Mouse (Mus musculus): ENCODE results near the gene Tfeb.

The Tfeb gene

GRCm38 (mm10) chr17:47754246-47754645 lies 17.4 kb downstream of the Tfeb start:
- peak; percentile 68 to 78 for DNase-seq (ENCODE audit: low spot score in 2 of 2)

- no peak for DNase-seq (ENCODE audit: low spot score in 2 of 2)
Measured at GRCm38 (mm10) chr17:47756366-47756765, 19.5 kb downstream of the Tfeb start.

GRCm38 (mm10) chr17:47757056-47757610 lies 20.3 kb downstream of the Tfeb start:
- no peak for DNase-seq (ENCODE audit: low spot score in 2 of 2)

GRCm38 (mm10) chr17:47759702-47760410 lies 23.0 kb downstream of the Tfeb start:
- no peak for DNase-seq (ENCODE audit: low spot score in 2 of 2)

- no peak for DNase-seq (ENCODE audit: low spot score in 2 of 2)
Measured at GRCm38 (mm10) chr17:47762028-47762427, 25.2 kb downstream of the Tfeb start.

GRCm38 (mm10) chr17:47762518-47763340 lies 25.9 kb downstream of the Tfeb start:
- no peak for DNase-seq (ENCODE audit: low spot score in 2 of 2)

- DNase-seq (ENCODE audit: low spot score in 2 of 2): no peak
Measured at GRCm38 (mm10) chr17:47765986-47766385, 29.2 kb downstream of the Tfeb start.

GRCm38 (mm10) chr17:47766407-47767043 lies 29.7 kb downstream of the Tfeb start:
- no peak for DNase-seq (ENCODE audit: low spot score in 2 of 2)

- no peak for DNase-seq (ENCODE audit: low spot score in 2 of 2)
Measured at GRCm38 (mm10) chr17:47767081-47767455, 30.2 kb downstream of the Tfeb start.

- DNase-seq (ENCODE audit: low spot score in 2 of 2): no peak
Measured at GRCm38 (mm10) chr17:47767456-47768141, 30.8 kb downstream of the Tfeb start.

GRCm38 (mm10) chr17:47768707-47769276 lies 32.0 kb downstream of the Tfeb start:
- DNase-seq (ENCODE audit: low spot score in 2 of 2): peak; percentile 77 to 86

- DNase-seq (ENCODE audit: low spot score in 2 of 2): no peak
Measured at GRCm38 (mm10) chr17:47769389-47770299, 32.8 kb downstream of the Tfeb start.

- no peak for DNase-seq (ENCODE audit: low spot score in 2 of 2)
Measured at GRCm38 (mm10) chr17:47773604-47774003, 36.8 kb downstream of the Tfeb start.

GRCm38 (mm10) chr17:47777141-47777540 lies 40.3 kb downstream of the Tfeb start:
- DNase-seq (ENCODE audit: low spot score in 2 of 2): no peak

- DNase-seq (ENCODE audit: low spot score in 2 of 2): no peak
Measured at GRCm38 (mm10) chr17:47780470-47780869, 43.6 kb downstream of the Tfeb start.

- no peak for DNase-seq (ENCODE audit: low spot score in 2 of 2)
Measured at GRCm38 (mm10) chr17:47782486-47782885, 45.7 kb downstream of the Tfeb start.

GRCm38 (mm10) chr17:47783445-47784223 lies 46.8 kb downstream of the Tfeb start:
- DNase-seq (ENCODE audit: low spot score in 2 of 2): no peak

GRCm38 (mm10) chr17:47784411-47784810 lies 47.6 kb downstream of the Tfeb start:
- no peak for DNase-seq (ENCODE audit: low spot score in 2 of 2)

GRCm38 (mm10) chr17:47787632-47788031 lies 50.8 kb downstream of the Tfeb start:
- DNase-seq (ENCODE audit: low spot score in 2 of 2): no peak

Data from spleen, postnatal 4 days (tissue).